Mouse (Mus musculus) liver, adult 2 months (tissue): Measurements from ENCODE around the gene Rab8a. TPM values are rescaled to one million over a fixed set of nuclear protein-coding genes. Genes with fewer than 3 reads are reported as not detected.

ENCODE experiments used
- DNase-seq: peaks from one replicate; pipeline ENCODE4 v3.0.0-alpha.2; 2011; ENCODE audit warnings: low read depth, low spot score; ENCODE audit errors: extremely low read depth
- H3K27ac ChIP-seq: fragments of 200-500 bp; replicated peaks from 2 replicates; pipeline ENCODE4 v1.5.1; 2012; ENCODE audit warnings: low read depth, mild to moderate bottlenecking, control low read depth, inconsistent platforms, low read length; ENCODE audit not compliant: insufficient read depth
- H3K27me3 ChIP-seq: fragments of 200-500 bp; 2 replicates; pipeline ENCODE4 v1.6.1; 2012; ENCODE audit warnings: mild to moderate bottlenecking, moderate library complexity, low read length, inconsistent platforms; ENCODE audit not compliant: control insufficient read depth, insufficient read depth
- H3K36me3 ChIP-seq: fragments of 200-500 bp; 2 replicates; pipeline ENCODE4 v1.6.1; 2012; ENCODE audit warnings: low read length, inconsistent platforms; ENCODE audit not compliant: control insufficient read depth, insufficient read depth
- H3K4me1 ChIP-seq: fragments of 200-500 bp; 2 replicates; pipeline ENCODE4 v1.6.1; 2011; ENCODE audit warnings: low read length; ENCODE audit not compliant: control insufficient read depth, insufficient read depth
- H3K4me3 ChIP-seq: fragments of 200-500 bp; 2 replicates; pipeline ENCODE4 v1.5.1; 2011; ENCODE audit warnings: low read depth, mild to moderate bottlenecking, control low read depth, low read length, moderate library complexity; ENCODE audit not compliant: insufficient read depth
- H3K79me2 ChIP-seq: fragments of 200-500 bp; 2 replicates; pipeline ENCODE4 v1.6.1; 2012; ENCODE audit warnings: inconsistent platforms, mild to moderate bottlenecking, low read length, moderate library complexity; ENCODE audit not compliant: control insufficient read depth, insufficient read depth
- H3K9ac ChIP-seq: fragments of 200-500 bp; 2 replicates; pipeline ENCODE4 v1.6.1; 2012; ENCODE audit warnings: low read depth, mild to moderate bottlenecking, control low read depth, inconsistent platforms, low read length
- CTCF ChIP-seq: fragments of 200-500 bp; IDR thresholded peaks from 2 replicates; pipeline ENCODE4 v1.5.1; 2011; ENCODE audit warnings: low read depth, low read length, control low read depth
- POLR2A ChIP-seq: fragments of 200-500 bp; IDR thresholded peaks from 2 replicates; pipeline ENCODE4 v1.6.1; 2011; ENCODE audit warnings: low read length, control low read depth; ENCODE audit not compliant: insufficient read depth; ENCODE audit errors: extremely low read depth
- WGBS: fragments of 180-500 bp; shearing (Covaris S2); methylation state at CpG from one replicate; pipeline ENCODE4 v1.1.7; 2018; 5-methylcytosine and 5-hydroxymethylcytosine counted together
- polyA plus RNA-seq: library from polyadenylated mRNA; depleted of rRNA; stranded (reverse); fragments of >200 nt; gene quantifications from 2 replicates; pipeline ENCODE4 v1.2.3, GENCODE M21; 2012
- total RNA-seq: library from RNA; depleted of rRNA; stranded (reverse); fragments of >200 nt; gene quantifications from 2 replicates; pipeline ENCODE4 v1.2.3, GENCODE M21; 2014

Gene Rab8a
- total and polyA plus RNA-seq, 2 experiments: 27.5 to 101 TPM

GRCm38 (mm10) chr8:72127834-72128233 lies 33.2 kb upstream of the Rab8a start:
- TF ChIP-seq POLR2A: no peak
- TF ChIP-seq CTCF: no peak
- Histone ChIP-seq H3K4me3 (no peak overlapping the region), H3K27ac (no peak overlapping the region), H3K79me2 (no peaks in the 10 kb centered on the region), H3K27me3 (no peaks in the 10 kb centered on the region), H3K36me3 (no peaks in the 10 kb centered on the region), H3K9ac (no peak overlapping the region), H3K4me1 (no peaks in the 10 kb centered on the region)
- no peak for DNase-seq
- WGBS: 47% methylated on average over 1 of the region's 1 CpGs

- no peak overlapping the region for H3K4me3 ChIP-seq
- no peak overlapping the region for H3K9ac ChIP-seq
- WGBS: 86% methylated on average over 2 of the region's 2 CpGs
- no peaks in the 10 kb centered on the region for H3K79me2 ChIP-seq
- TF ChIP-seq CTCF: no peak
- no peak for TF ChIP-seq POLR2A
- H3K27me3 ChIP-seq: no peaks in the 10 kb centered on the region
- no peaks in the 10 kb centered on the region for H3K36me3 ChIP-seq
- DNase-seq: no peak
- peaks cover 6% of the 10 kb centered on the region; the same call in 1 of the 2 replicates for H3K4me1 ChIP-seq
- no peak overlapping the region; the same call in 1 of the 2 replicates for H3K27ac ChIP-seq
Observed at GRCm38 (mm10) chr8:72131251-72131650, 29.7 kb upstream of the Rab8a start.

GRCm38 (mm10) chr8:72131901-72132300 lies 29.1 kb upstream of the Rab8a start:
- Histone ChIP-seq H3K36me3 (no peaks in the 10 kb centered on the region), H3K4me1 (peaks cover 7% of the 10 kb centered on the region; the same call in 1 of the 2 replicates), H3K4me3 (no peak overlapping the region), H3K27ac (no peak overlapping the region), H3K79me2 (no peaks in the 10 kb centered on the region), H3K27me3 (no peaks in the 10 kb centered on the region), H3K9ac (no peak overlapping the region)
- WGBS: 74% methylated on average over 2 of the region's 2 CpGs
- TF ChIP-seq POLR2A (no peak), CTCF (no peak)
- DNase-seq: no peak

- no peaks in the 10 kb centered on the region for H3K27me3 ChIP-seq
- no peak overlapping the region for H3K27ac ChIP-seq
- H3K79me2 ChIP-seq: peaks cover under 1% of the 10 kb centered on the region; the same call in 1 of the 2 replicates
- DNase-seq: no peak
- peaks cover 7% of the 10 kb centered on the region; the same call in 1 of the 2 replicates for H3K4me1 ChIP-seq
- WGBS: 84% methylated on average over 1 of the region's 1 CpGs
- no peak overlapping the region for H3K4me3 ChIP-seq
- no peak overlapping the region for H3K9ac ChIP-seq
- H3K36me3 ChIP-seq: no peaks in the 10 kb centered on the region
- TF ChIP-seq POLR2A (no peak), CTCF (no peak)
Observed at GRCm38 (mm10) chr8:72132417-72132816, 28.6 kb upstream of the Rab8a start.

- no peaks in the 10 kb centered on the region for H3K36me3 ChIP-seq
- H3K4me1 ChIP-seq: peaks cover 7% of the 10 kb centered on the region; the same call in 1 of the 2 replicates
- TF ChIP-seq POLR2A (no peak), CTCF (no peak)
- peak overlapping the region; percentile 44; the same call in 1 of the 2 replicates for H3K27ac ChIP-seq
- no peak for DNase-seq
- H3K4me3 ChIP-seq: no peak overlapping the region
- H3K27me3 ChIP-seq: no peaks in the 10 kb centered on the region
- H3K9ac ChIP-seq: no peak overlapping the region
- WGBS: 58% methylated on average over 1 of the region's 1 CpGs
- peaks cover 3% of the 10 kb centered on the region; the same call in 1 of the 2 replicates for H3K79me2 ChIP-seq
Observed at GRCm38 (mm10) chr8:72132891-72133290, 28.1 kb upstream of the Rab8a start.

- no peak overlapping the region for H3K27ac ChIP-seq
- H3K4me1 ChIP-seq: peaks cover 7% of the 10 kb centered on the region; the same call in 1 of the 2 replicates
- H3K4me3 ChIP-seq: no peak overlapping the region
- 0 out of 2 replicates have a peak, but pooled peaks cover 1% of the 10 kb centered on the region for H3K36me3 ChIP-seq
- no peaks in the 10 kb centered on the region for H3K27me3 ChIP-seq
- peaks cover 3% of the 10 kb centered on the region; the same call in 1 of the 2 replicates for H3K79me2 ChIP-seq
- TF ChIP-seq CTCF (no peak), POLR2A (no peak)
- DNase-seq: no peak
- no peak overlapping the region for H3K9ac ChIP-seq
- WGBS: 74% methylated on average over 1 of the region's 1 CpGs
Observed at GRCm38 (mm10) chr8:72133507-72133906, 27.5 kb upstream of the Rab8a start.
